Mouse (Mus musculus): ENCODE results near the gene Pid1. TPM values are rescaled to one million over a fixed set of nuclear protein-coding genes. Genes with fewer than 3 reads are reported as not detected.

The Pid1 gene
- total and polyA plus RNA-seq, 2 experiments from 2014 or later = 60.2 to 64.0 TPM

GRCm38 (mm10) chr1:84203494-84203893 is 160.5 kb downstream of the Pid1 start:
- ATAC-seq (ENCODE audit: low FRiP score) = no peak
- H3K9me3 ChIP-seq (ENCODE audit: low read length) = no peaks in the 10 kb centered on the region
- H3K27me3 ChIP-seq (ENCODE audit: insufficient read depth, low read length) = no peaks in the 10 kb centered on the region
- no peak overlapping the region for H3K9ac ChIP-seq (replicated peaks; ENCODE audit: low read length, poor library complexity, severe bottlenecking)
- 87% methylated on average over 4 of the region's 4 CpGs for WGBS
- no peak overlapping the region for H3K4me3 ChIP-seq (ENCODE audit: low read depth, low read length)
- DNase-seq (ENCODE audit: low spot score) = no peak
- no peak overlapping the region for H3K4me2 ChIP-seq (ENCODE audit: low read depth, low read length, poor library complexity, severe bottlenecking)
- H3K36me3 ChIP-seq (ENCODE audit: insufficient read depth, low read length) = no peaks in the 10 kb centered on the region
- no peak overlapping the region for H3K27ac ChIP-seq (ENCODE audit: low read depth, low read length)
- TF ChIP-seq CTCF (IDR thresholded peaks at IDR 0.05) = no peak
- H3K4me1 ChIP-seq (ENCODE audit: insufficient read depth, low read length) = no peaks in the 10 kb centered on the region

GRCm38 (mm10) chr1:84199890-84200289 is 164.1 kb downstream of the Pid1 start:
- Histone ChIP-seq H3K27ac (ENCODE audit: low read depth, low read length) (no peak overlapping the region), H3K9me3 (ENCODE audit: low read length) (no peaks in the 10 kb centered on the region), H3K4me2 (ENCODE audit: low read depth, low read length, poor library complexity, severe bottlenecking) (no peak overlapping the region), H3K4me3 (ENCODE audit: low read depth, low read length) (no peak overlapping the region), H3K27me3 (ENCODE audit: insufficient read depth, low read length) (no peaks in the 10 kb centered on the region), H3K36me3 (ENCODE audit: insufficient read depth, low read length) (no peaks in the 10 kb centered on the region), H3K9ac (replicated peaks; ENCODE audit: low read length, poor library complexity, severe bottlenecking) (no peak overlapping the region), H3K4me1 (ENCODE audit: insufficient read depth, low read length) (no peaks in the 10 kb centered on the region)
- WGBS = 57% methylated on average over 2 of the region's 2 CpGs
- no peak for TF ChIP-seq CTCF (IDR thresholded peaks at IDR 0.05)
- DNase-seq (ENCODE audit: low spot score) (no peak), ATAC-seq (ENCODE audit: low FRiP score) (no peak)

- DNase-seq (ENCODE audit: low spot score) = no peak
- Histone ChIP-seq H3K9ac (replicated peaks; ENCODE audit: low read length, poor library complexity, severe bottlenecking) (no peak overlapping the region), H3K4me3 (ENCODE audit: low read depth, low read length) (no peak overlapping the region), H3K27me3 (ENCODE audit: insufficient read depth, low read length) (no peaks in the 10 kb centered on the region), H3K9me3 (ENCODE audit: low read length) (no peaks in the 10 kb centered on the region), H3K36me3 (ENCODE audit: insufficient read depth, low read length) (no peaks in the 10 kb centered on the region), H3K4me2 (ENCODE audit: low read depth, low read length, poor library complexity, severe bottlenecking) (no peak overlapping the region), H3K27ac (ENCODE audit: low read depth, low read length) (no peak overlapping the region), H3K4me1 (ENCODE audit: insufficient read depth, low read length) (no peaks in the 10 kb centered on the region)
- ATAC-seq (ENCODE audit: low FRiP score) = no peak
- 69% methylated on average over 2 of the region's 2 CpGs for WGBS
- no peak for TF ChIP-seq CTCF (IDR thresholded peaks at IDR 0.05)
Measured at GRCm38 (mm10) chr1:84198887-84199286, 165.1 kb downstream of the Pid1 start.

- Histone ChIP-seq H3K4me1 (ENCODE audit: insufficient read depth, low read length) (no peaks in the 10 kb centered on the region), H3K4me3 (ENCODE audit: low read depth, low read length) (no peak overlapping the region), H3K36me3 (ENCODE audit: insufficient read depth, low read length) (no peaks in the 10 kb centered on the region), H3K27ac (ENCODE audit: low read depth, low read length) (no peak overlapping the region), H3K9ac (replicated peaks; ENCODE audit: low read length, poor library complexity, severe bottlenecking) (no peak overlapping the region), H3K27me3 (ENCODE audit: insufficient read depth, low read length) (no peaks in the 10 kb centered on the region), H3K4me2 (ENCODE audit: low read depth, low read length, poor library complexity, severe bottlenecking) (no peak overlapping the region), H3K9me3 (ENCODE audit: low read length) (no peaks in the 10 kb centered on the region)
- no peak for ATAC-seq (ENCODE audit: low FRiP score)
- no peak for DNase-seq (ENCODE audit: low spot score)
- TF ChIP-seq CTCF (IDR thresholded peaks at IDR 0.05) = no peak
Measured at GRCm38 (mm10) chr1:84192167-84192566, 171.8 kb downstream of the Pid1 start.

- WGBS = 85% methylated on average over 5 of the region's 5 CpGs
- Histone ChIP-seq H3K4me2 (ENCODE audit: low read depth, low read length, poor library complexity, severe bottlenecking) (no peak overlapping the region), H3K27ac (ENCODE audit: low read depth, low read length) (no peak overlapping the region), H3K36me3 (ENCODE audit: insufficient read depth, low read length) (no peaks in the 10 kb centered on the region), H3K27me3 (ENCODE audit: insufficient read depth, low read length) (no peaks in the 10 kb centered on the region), H3K4me1 (ENCODE audit: insufficient read depth, low read length) (no peaks in the 10 kb centered on the region), H3K9me3 (ENCODE audit: low read length) (no peaks in the 10 kb centered on the region), H3K4me3 (ENCODE audit: low read depth, low read length) (no peak overlapping the region), H3K9ac (replicated peaks; ENCODE audit: low read length, poor library complexity, severe bottlenecking) (no peak overlapping the region)
- DNase-seq (ENCODE audit: low spot score) (no peak), ATAC-seq (ENCODE audit: low FRiP score) (no peak)
- no peak for TF ChIP-seq CTCF (IDR thresholded peaks at IDR 0.05)
Measured at GRCm38 (mm10) chr1:84189446-84189845, 174.5 kb downstream of the Pid1 start.

- Histone ChIP-seq H3K4me1 (ENCODE audit: insufficient read depth, low read length) (no peaks in the 10 kb centered on the region; the same call in 1 of the 2 replicates), H3K9ac (replicated peaks; ENCODE audit: low read length, poor library complexity, severe bottlenecking) (no peak overlapping the region), H3K27ac (ENCODE audit: low read depth, low read length) (no peak overlapping the region), H3K9me3 (ENCODE audit: low read length) (no peaks in the 10 kb centered on the region), H3K27me3 (ENCODE audit: insufficient read depth, low read length) (no peaks in the 10 kb centered on the region), H3K4me3 (ENCODE audit: low read depth, low read length) (no peak overlapping the region), H3K4me2 (ENCODE audit: low read depth, low read length, poor library complexity, severe bottlenecking) (no peak overlapping the region), H3K36me3 (ENCODE audit: insufficient read depth, low read length) (no peaks in the 10 kb centered on the region)
- ATAC-seq (ENCODE audit: low FRiP score) (no peak), DNase-seq (ENCODE audit: low spot score) (no peak)
- no peak for TF ChIP-seq CTCF (IDR thresholded peaks at IDR 0.05)
- WGBS = 75% methylated on average over 4 of the region's 4 CpGs
Measured at GRCm38 (mm10) chr1:84186756-84187437, 177.1 kb downstream of the Pid1 start.
